Mouse (Mus musculus): ENCODE measurements around the gene Syce2.

Gene Syce2

DNA sequence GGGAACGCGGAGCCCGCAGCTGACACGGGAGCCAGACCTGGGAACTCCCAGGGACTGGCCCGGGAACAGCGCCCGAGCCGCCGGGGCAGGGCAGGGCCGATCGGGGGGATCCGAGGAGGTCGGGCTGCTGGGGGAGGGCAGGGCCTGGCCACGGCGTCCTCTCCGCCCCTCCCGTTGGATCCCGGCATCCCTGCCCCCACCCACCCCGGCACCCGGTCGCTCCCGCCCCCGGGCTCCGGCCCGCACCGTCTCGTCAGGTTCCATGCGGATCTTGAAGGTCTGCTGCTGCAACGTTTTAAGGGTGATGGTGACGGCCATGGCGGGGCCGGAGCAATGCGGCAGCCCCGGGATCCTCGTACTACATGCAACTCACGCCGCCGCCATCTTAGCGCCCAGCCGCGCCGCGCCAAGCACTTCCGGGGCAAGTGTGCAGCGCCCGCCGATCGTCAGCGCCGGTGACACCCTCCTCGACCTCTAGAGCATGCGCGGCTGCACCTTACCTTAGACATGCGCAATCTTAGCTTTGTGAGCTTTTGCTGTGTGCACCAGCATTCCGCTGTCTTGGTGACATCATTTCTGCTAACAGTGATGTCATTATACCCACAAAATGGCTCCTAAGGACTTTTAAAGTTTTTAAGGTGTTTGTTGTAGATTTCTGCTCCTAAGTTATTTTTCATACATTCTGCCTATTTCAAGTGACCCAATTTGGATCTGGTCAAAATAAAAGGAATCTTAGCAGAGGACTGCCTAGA, 31.5 kb upstream of the Syce2 start, which contains the start of gene Rad23a:
TSS of gene Rad23a (minus strand) at position 418 of the 752 bp plus-strand sequence.
- in situ Hi-C loops (cut with MboI; ENCODE audit: low pct_unique_long_range_greater_than_20kb in 1 of 2, low sequenced_read_pairs in 2 of 2, unreplicated experiment in 1 of 2) = no loop called here

DNA sequence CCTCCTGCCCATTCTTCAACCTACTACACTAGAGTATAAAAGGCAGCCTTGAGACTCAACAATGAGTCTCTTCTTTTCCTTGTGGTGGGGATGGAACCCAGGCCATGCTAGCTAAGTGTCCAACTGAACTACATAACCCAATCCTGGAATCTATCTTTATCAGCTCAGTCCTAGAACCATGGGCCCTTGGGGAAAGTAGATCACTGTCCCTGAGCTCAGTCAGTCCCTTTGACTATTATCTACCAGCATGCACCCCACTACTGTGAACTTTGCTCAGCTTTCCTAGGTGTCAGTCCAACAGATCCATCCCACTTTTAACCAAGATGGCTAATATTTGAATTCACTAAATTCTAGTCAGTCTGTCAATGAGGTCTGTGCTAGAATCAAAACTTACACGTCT, 30.4 kb upstream of the Syce2 start:
- in situ Hi-C loops (cut with MboI; ENCODE audit: low pct_unique_long_range_greater_than_20kb in 1 of 2, low sequenced_read_pairs in 2 of 2, unreplicated experiment in 1 of 2) = no loop called here

GRCm38 (mm10) chr8:84844397-84845070, 27.4 kb upstream of the Syce2 start:
- in situ Hi-C loops (cut with MboI; ENCODE audit: low pct_unique_long_range_greater_than_20kb in 1 of 2, low sequenced_read_pairs in 2 of 2, unreplicated experiment in 1 of 2) = no loop called here

DNA sequence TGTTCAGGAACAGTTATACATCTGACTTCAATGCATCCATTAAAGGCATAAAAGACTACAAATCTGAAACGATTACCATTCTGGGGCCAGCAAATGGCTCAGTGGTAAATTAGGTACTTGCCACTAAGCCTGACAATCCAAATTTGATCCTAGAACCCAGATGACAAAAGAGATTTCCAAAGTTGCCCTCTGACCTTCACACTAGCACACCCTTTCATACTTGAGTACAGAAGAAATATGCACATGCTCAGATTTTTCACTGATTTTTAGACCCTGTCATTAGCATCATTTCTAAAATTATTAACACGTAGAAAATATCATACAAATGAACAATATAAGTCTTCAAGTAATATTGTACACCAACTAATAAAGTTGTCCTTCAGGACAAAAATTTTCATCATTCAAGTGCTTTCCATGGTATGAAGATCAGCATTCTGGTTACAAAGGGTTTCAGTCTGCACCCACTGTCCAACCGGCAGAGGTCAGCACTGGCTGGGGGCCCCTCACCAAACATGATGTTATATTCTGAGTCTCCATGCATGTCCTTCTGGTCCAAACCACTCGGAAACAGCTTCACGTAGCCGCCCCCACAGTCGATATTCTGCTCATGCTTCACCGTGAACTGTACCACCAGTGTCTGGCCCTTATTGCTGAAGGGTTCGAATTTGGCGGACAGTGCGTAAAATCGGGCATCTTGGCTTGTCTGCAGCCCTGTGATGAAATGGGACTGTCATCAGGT, 26.4 kb upstream of the Syce2 start:
- in situ Hi-C loops (cut with MboI; ENCODE audit: low pct_unique_long_range_greater_than_20kb in 1 of 2, low sequenced_read_pairs in 2 of 2, unreplicated experiment in 1 of 2) = no loop called here

DNA sequence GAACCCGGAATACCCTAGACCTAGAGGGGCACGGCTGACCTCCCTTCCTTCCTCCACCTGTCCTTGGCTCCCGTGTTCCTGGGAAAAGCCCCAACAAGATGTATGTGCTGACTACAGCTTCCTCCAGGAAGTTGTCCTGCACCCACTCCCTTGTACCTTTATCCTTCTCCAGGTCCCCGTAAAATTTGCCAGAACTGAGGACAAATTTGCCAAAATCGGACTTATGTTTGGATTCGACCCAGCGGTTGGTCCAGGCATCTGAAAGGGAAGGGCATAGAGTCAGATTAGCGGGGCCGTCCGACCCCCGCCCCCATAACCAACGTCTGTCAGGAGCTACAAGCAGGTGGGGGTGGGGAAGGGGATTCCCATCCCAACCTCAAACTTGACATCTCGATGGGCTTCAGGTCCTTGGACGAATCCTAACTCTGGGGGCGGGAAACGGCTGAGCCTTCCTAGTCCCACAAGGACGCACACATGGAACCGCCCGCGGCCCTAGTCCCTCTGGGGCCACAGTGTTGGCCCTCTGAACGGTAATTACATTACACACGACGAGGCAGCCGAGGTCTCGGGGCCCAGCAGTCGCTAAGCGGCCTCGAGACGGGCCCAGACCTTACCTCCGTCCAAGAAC, 25.7 kb upstream of the Syce2 start:
- in situ Hi-C loops (cut with MboI; ENCODE audit: low pct_unique_long_range_greater_than_20kb in 1 of 2, low sequenced_read_pairs in 2 of 2, unreplicated experiment in 1 of 2) = no loop called here

DNA sequence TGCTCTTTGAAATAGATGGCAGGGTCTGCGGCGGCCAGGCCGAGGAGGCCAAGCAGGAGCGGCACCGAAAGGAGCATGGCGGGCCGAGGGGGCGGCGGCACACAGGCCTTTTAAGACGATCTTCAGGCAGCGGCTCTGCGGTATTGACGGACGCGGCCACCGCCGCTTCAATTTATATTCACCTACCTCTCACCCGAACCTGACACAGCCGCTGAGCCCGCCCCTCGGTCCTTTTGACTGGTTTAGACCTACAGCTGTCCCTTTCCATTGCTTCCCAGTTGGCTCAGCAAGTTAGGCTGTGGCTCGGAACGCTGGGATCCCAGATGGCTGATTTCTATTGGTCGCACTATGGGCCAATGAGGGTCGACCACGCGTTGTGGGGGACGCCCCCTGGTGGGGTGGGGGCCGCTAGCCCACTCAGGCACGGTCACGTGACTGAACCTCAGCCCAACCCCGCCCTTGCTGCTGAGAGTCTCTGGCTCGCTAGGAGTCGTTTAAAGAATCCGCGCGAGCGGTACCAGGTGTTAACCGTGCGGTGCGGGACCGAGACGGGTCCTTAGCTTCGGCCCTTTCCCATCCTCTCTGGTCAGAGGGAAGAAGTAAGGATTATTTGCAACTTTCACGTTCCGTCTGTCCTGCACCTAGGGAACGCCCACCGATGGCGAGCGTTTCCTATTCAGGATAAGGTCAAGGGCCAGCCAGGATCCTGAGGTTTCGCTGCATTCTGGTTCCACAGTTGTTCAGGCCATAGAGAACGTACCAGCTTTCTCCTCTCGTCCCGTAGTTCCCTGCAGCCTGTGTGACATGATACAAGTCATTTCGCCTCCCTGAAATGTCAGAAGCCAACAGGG, 25.0 kb upstream of the Syce2 start, which contains the start of gene Calr:
TSS of gene Calr (minus strand) at position 213 of the 851 bp plus-strand sequence.
- in situ Hi-C loops (cut with MboI; ENCODE audit: low pct_unique_long_range_greater_than_20kb in 1 of 2, low sequenced_read_pairs in 2 of 2, unreplicated experiment in 1 of 2) = no loop called here

DNA sequence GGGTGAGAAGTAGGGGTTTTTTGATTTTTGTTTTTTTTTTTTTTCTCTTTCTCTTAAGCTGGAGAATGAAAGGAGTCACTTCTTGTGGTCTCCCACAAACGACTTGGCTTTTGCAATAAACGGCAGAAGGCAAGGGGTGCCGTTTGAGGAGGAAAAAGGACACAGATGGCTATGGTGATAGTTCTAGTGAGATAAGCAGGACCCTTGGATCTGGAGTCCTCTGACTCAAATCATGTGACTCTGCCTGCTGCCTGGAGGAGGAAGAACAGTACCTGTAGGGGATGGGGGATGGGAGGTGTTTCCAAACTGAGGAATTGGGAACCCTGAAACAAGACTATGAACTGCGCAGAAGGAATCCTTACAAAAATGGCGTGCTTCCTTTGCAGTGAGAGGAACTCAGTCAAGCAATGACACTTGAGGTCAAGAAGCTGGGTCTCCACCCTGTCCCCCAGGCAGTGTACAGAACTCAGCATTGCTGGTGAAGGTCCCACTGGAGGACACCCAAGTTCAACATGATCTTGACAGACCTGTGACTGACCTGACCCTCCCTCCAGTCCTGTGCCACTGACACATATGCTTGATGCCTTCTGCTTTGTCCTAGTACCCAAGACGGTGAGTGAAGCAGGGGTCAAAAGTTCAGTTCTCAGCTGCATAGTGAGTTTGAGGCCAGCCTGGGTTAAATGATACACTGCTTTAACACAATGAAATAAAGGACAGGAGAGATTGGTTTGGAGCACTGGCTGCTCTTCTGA, 24.1 kb upstream of the Syce2 start:
- in situ Hi-C loops (cut with MboI; ENCODE audit: low pct_unique_long_range_greater_than_20kb in 1 of 2, low sequenced_read_pairs in 2 of 2, unreplicated experiment in 1 of 2) = no loop called here

DNA sequence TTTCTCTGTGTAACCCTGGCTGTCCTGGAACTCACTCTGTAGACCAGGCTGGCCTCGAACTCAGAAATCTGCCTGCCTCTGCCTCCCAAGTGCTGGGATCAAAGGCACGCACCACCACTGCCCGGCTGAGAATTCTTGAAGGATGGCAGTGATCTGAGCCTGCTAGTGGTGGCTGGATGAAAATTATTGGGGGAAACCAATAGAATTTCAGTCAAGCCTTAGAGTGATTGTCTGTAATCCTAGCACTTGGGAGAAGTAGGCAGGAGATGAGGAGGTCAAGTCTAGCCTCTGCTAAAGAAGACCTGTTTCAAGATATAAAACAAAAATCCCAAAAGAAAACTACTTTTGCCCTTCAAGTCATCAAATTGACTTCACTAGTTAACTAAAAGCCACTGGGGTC, 15.5 kb upstream of the Syce2 start:
- in situ Hi-C loops (cut with MboI; ENCODE audit: low pct_unique_long_range_greater_than_20kb in 1 of 2, low sequenced_read_pairs in 2 of 2, unreplicated experiment in 1 of 2) = no loop called here

DNA sequence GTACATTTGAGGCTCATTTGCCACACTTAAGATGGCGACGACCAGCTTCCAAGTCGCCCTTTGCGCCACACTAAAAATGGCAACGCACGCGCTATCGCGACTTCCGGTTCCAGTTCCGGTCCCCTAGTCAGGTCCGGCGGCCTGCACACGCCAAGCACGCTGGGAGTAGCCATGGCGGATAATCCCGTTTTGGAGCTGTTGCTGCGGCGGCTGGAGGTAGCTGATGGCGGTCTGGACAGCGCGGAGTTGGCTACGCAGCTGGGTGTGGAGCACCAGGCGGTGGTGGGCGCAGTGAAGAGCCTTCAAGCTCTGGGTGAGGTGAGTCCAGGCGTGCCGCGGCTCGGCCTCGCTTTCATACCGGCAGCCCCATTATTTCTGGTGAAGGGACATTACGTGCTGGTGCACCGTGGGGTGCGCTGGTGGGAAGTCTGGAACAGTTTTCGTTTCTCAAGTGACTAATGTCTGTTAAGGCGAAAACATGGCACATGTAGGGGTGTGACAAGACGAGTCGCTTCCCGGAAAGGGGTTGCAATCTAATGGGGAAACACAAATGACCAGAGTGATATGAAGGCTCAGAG, 15.0 kb upstream of the Syce2 start, which contains the start of gene Farsa:
TSS of gene Farsa (plus strand) at position 126 of the 578 bp plus-strand sequence.
- in situ Hi-C loops (cut with MboI; ENCODE audit: low pct_unique_long_range_greater_than_20kb in 1 of 2, low sequenced_read_pairs in 2 of 2, unreplicated experiment in 1 of 2) = no loop called here

DNA sequence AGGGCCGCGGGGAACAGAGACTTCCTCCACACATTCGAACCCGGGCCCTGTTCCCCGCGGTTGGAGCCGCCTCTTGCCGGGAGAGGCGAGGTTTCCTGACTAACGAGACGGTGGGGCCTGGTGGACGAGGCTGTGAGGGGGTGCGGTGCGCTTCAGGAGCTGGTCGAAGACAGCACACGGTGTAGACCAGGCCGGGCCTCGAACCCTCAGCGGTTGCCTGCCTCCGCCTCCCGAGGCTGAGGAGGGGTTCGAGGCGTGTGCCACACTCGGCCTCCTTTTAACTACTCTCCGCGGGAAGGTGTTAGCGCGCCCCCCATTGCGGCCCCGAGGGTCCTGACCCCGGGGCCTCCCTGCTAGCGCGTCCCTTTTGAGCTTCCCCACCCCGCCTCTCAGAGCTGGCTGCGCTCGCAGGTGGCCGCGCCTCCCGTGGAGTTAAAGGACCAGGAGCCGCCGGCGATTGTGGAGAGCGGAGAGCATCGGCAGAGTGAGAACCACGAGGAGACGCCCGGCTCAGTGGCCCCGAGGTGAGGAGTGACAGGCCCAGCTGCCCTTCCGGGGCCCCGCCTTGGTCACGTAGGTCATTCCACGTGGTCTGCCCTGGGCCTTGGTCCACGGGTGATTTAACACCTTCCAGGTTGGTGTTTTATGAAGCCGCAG, 526 bp downstream of the Syce2 start:
- in situ Hi-C loops (cut with MboI; ENCODE audit: low pct_unique_long_range_greater_than_20kb in 1 of 2, low sequenced_read_pairs in 2 of 2, unreplicated experiment in 1 of 2) = no loop called here

DNA sequence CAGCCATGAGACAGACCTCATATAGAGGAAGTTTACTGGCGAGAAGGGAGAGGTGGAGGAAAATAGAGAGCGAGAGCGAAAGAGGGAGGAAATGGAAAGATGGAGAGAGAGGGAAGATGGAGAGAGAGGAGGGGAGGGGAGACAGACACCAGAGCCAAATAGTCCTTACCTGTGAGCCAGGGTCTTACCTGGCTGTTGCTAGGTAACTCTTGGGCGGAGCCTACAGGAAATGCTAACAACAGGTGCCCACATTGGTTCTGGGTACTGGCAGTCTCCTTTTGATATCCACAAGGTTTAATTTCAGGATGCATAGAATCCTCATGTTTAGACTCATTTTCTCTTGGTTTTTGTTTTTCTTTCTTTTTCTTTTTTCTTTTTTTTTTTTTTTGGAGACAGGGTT, 1.1 kb downstream of the Syce2 start:
- in situ Hi-C loops (cut with MboI; ENCODE audit: low pct_unique_long_range_greater_than_20kb in 1 of 2, low sequenced_read_pairs in 2 of 2, unreplicated experiment in 1 of 2) = no loop called here

DNA sequence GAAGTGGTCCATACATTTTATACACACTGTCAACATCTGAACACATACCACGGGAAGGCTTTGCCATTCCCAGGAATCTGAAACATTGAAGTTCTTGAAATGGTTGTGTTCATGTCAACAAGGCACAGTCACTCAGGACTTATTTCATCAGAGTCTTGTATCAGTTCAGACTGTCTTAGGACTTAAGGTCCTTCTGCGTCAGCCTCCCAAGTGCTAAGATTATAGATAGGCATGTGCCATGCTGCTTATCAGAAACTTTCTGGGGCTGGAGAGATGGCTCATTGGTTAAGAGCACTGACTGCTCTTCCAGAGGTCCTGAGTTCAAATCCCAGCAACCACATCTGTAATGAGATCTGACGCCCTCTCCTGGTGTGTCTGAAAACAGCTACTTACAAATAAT, 2.4 kb downstream of the Syce2 start:
- in situ Hi-C loops (cut with MboI; ENCODE audit: low pct_unique_long_range_greater_than_20kb in 1 of 2, low sequenced_read_pairs in 2 of 2, unreplicated experiment in 1 of 2) = no loop called here

- in situ Hi-C loops (cut with MboI; ENCODE audit: low pct_unique_long_range_greater_than_20kb in 1 of 2, low sequenced_read_pairs in 2 of 2, unreplicated experiment in 1 of 2) = no loop called here
Measured at GRCm38 (mm10) chr8:84877297-84878035, 5.6 kb downstream of the Syce2 start.

- in situ Hi-C loops (cut with MboI; ENCODE audit: low pct_unique_long_range_greater_than_20kb in 1 of 2, low sequenced_read_pairs in 2 of 2, unreplicated experiment in 1 of 2) = no loop called here
Measured at GRCm38 (mm10) chr8:84878915-84879314, 7.0 kb downstream of the Syce2 start.

- in situ Hi-C loops (cut with MboI; ENCODE audit: low pct_unique_long_range_greater_than_20kb in 1 of 2, low sequenced_read_pairs in 2 of 2, unreplicated experiment in 1 of 2) = no loop called here
Measured at GRCm38 (mm10) chr8:84884728-84885127, 12.8 kb downstream of the Syce2 start.

GRCm38 (mm10) chr8:84888280-84888679, 16.4 kb downstream of the Syce2 start:
- in situ Hi-C loops (cut with MboI; ENCODE audit: low pct_unique_long_range_greater_than_20kb in 1 of 2, low sequenced_read_pairs in 2 of 2, unreplicated experiment in 1 of 2) = no loop called here

All from mouse embryonic stem cell (cell line).